Mouse (Mus musculus) T-helper 2 cell (primary cell): ENCODE data around the gene 9530003J23Rik.

Experiments
- in situ Hi-C: fragments of 300-600 bp; cut with MboI, MseI; formaldehyde crosslinking; loops from one replicate; pipeline ENCODE4 v1.15.1; 2025; ENCODE audit warnings: high pct_unique_total_duplicates

The 9530003J23Rik gene

DNA sequence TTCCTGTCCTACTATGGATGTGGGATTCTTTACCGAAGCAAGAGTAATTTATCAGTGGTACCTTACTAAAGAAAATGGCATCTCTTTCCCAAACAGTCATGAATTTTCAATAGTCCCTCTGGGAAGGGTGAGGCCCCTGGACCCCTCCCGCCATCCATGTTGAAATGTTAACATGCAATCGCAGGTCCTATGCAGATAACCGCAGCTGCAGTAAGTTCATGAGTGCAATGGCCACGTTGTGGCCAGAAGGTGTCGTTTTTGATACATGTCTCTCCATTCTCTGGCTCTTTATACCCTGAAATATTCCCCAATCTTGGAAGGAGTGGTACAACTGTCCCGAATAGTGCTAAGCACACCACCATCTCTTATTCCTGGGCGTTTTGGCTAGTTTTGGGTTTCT lies 13.4 kb downstream of the 9530003J23Rik start:
- in situ Hi-C loops, result no loop called here

DNA sequence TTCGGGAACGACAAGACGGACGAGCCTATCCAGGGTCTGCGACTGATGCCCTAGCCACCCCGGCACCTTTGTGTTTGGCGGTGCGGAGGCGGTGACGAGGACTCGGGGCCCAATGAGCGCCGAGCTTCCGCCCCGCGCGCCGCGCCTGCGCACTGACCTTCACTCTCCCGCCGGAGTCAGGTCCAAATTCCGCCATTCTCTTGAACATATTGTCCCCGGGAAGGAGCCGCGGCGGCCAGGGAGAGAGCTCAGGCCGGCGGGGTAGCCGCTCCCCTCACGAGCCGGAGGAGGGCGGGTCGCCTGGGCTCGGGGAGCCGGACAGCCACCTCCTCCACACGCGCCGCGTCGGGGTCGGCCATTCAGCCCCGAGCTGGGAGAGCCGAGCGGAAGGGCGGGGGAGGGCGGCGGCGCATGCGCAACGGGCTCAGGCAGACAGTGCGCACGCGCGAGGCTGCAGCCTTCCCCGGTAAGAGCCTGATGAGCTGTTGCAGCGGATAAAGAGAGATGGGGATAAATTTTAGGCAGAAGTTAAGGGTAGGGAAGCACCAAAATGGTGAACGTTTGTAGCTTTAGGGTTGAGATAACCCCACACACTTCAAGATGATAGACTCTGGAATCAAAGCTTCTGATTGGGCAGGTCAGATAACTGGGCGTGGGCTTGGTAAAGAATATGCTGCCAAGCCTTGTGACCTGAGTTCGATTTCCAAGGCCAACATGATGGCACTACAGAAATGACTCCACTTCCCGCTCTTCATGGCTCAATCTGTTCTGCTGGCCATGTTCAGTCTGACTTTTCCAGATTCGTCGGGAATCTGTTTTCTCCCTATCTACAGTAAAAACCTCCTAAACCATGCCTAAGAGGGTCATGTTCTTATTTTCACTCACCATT lies 14.2 kb downstream of the 9530003J23Rik start, which contains the start of gene Yeats4:
Yeats4 (minus strand) TSS at position 406 of the 889 bp plus-strand sequence.
- in situ Hi-C loops, result no loop called here

- in situ Hi-C loops, result no loop called here
Observed at GRCm38 (mm10) chr10:117223758-117224101, 14.8 kb downstream of the 9530003J23Rik start.

GRCm38 (mm10) chr10:117222821-117223220 lies 15.7 kb downstream of the 9530003J23Rik start:
- in situ Hi-C loops, result no loop called here

- in situ Hi-C loops, result no loop called here
Observed at GRCm38 (mm10) chr10:117218351-117218750, 20.2 kb downstream of the 9530003J23Rik start.

DNA sequence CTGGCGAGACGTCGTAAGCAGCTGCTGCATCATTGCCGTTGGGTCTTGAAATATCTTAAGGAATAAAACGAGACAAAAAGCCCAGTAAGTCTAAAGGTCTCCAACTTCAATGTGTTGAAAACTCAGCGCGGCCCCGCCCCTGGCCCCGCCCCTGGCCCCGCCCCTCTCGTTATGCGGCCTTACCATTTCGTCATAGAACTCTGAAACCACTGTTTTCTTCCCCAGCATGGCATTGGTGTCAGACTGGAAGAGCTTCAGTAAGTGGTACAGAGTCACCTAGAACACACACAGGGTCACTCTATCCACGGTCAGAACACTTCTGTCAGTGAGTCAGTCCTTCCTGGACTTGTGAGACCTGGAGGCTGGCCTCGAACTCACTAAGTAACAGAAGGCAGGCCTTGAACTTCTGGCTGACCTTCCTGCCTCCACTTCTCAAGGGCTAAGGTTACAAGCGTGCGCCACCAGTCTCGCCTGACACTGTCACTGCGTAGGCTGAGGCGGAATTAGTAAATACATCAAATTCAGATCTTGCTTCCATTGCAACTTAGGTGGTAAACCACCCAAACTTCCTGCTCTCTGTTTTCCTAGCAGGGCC lies 21.2 kb downstream of the 9530003J23Rik start:
- in situ Hi-C loops, result no loop called here

GRCm38 (mm10) chr10:117216793-117217192 lies 21.7 kb downstream of the 9530003J23Rik start:
- in situ Hi-C loops, result no loop called here

DNA sequence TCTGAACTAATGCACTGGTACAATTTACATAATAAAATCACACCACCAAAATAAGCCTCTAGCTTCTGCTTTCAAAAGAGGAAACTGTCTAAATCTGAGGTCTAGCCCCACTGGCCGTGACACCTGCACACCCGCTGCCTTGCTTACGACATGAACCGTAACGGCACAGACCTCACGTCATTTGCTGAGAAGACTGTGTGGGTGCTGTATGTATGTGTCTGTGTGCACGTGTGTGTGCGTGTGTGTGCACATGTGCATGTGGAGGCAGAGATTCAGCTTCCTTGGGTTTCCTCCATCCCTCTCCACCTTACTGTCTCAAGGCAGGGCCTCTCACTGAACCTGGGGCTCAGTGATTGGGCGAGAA lies 22.4 kb downstream of the 9530003J23Rik start:
- in situ Hi-C loops, result no loop called here

- in situ Hi-C loops, result no loop called here
Observed at GRCm38 (mm10) chr10:117215409-117216131, 22.9 kb downstream of the 9530003J23Rik start.

GRCm38 (mm10) chr10:117211023-117211422 lies 27.5 kb downstream of the 9530003J23Rik start:
- in situ Hi-C loops, result no loop called here

GRCm38 (mm10) chr10:117209469-117209938 lies 29.0 kb downstream of the 9530003J23Rik start:
- in situ Hi-C loops, result loop anchor here (10.0 kb wide), 2 partner anchors 135 to 225 kb away; partner anchors contain the start of gene Best3

GRCm38 (mm10) chr10:117208787-117209186 lies 29.7 kb downstream of the 9530003J23Rik start:
- in situ Hi-C loops, result loop anchor here (10.0 kb wide), 2 partner anchors 134 to 224 kb away; partner anchors contain the start of gene Best3

DNA sequence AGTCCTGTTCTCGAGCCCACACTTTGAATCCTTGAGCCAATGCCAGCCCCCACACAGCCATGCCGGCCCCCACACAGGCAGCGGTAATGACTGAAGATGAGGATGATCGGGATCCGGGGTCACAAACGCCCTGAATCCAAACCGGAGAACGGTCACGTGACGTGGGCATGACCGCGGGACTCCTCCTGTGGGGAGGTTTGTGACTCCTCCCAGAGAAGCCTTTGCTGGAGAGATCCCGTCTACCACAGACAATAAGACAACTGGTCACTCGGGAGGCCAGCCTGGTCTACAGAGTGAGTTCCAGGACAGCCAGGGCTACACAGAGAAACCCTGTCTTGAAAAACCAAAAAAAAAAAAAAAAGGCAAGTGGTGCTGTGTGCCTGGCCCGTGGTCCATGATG lies 30.3 kb downstream of the 9530003J23Rik start:
- in situ Hi-C loops, result loop anchor here (10.0 kb wide), 2 partner anchors 133 to 223 kb away; partner anchors contain the start of gene Best3

GRCm38 (mm10) chr10:117206070-117206469 lies 32.4 kb downstream of the 9530003J23Rik start:
- in situ Hi-C loops, result loop anchor here (10.0 kb wide), 2 partner anchors 131 to 221 kb away; partner anchors contain the start of gene Best3

- in situ Hi-C loops, result loop anchor here (10.0 kb wide), 2 partner anchors 129 to 219 kb away; partner anchors contain the start of gene Best3
Observed at GRCm38 (mm10) chr10:117203558-117203981, 34.9 kb downstream of the 9530003J23Rik start.

- in situ Hi-C loops, result loop anchor here (10.0 kb wide), 2 partner anchors 128 to 218 kb away; partner anchors contain the start of gene Best3
Observed at GRCm38 (mm10) chr10:117202981-117203557, 35.4 kb downstream of the 9530003J23Rik start.

- in situ Hi-C loops, result loop anchor here (10.0 kb wide), 2 partner anchors 125 to 215 kb away; partner anchors contain the start of gene Best3
Observed at GRCm38 (mm10) chr10:117199701-117200100, 38.8 kb downstream of the 9530003J23Rik start.

GRCm38 (mm10) chr10:117196696-117197095 lies 41.8 kb downstream of the 9530003J23Rik start:
- in situ Hi-C loops, result no loop called here

DNA sequence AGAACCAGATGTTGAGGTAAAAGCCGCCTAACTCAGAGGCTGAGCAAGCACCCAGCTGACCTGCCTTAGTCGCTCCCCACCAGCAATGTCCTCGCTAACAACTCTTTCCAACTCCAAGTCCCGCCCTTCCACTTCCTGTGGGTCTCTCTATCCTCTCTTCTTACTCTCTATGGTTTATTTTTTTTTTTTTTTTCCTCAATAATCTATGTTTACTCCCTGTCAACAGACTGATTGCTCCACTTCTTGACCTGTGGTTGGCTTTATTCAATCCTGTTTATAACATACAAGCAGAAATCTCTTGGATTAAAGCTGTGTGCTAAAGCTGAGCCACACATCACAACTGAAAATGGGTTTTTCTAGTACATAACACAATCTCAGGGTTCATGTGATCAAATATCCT lies 42.8 kb downstream of the 9530003J23Rik start:
- in situ Hi-C loops, result no loop called here

DNA sequence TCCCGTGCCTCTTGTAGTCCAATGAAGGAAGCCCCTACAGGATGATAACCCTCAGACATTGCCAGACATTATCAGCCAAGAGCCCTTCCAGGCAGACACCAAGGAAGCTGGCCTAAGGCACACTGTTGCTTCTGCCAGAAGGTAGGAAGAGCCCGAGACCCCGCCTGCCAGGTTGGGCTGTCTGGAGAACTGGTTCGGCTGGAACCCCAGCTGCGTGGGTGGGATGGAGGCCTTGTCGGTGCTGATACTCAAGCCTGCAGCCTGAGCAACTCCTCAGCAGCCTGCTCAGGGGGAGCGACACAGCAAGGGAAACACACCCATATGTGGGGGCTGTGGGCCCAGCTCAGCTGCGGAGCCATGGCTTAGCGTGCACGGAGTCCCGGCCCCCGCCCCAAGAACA lies 43.5 kb downstream of the 9530003J23Rik start:
- in situ Hi-C loops, result no loop called here

DNA sequence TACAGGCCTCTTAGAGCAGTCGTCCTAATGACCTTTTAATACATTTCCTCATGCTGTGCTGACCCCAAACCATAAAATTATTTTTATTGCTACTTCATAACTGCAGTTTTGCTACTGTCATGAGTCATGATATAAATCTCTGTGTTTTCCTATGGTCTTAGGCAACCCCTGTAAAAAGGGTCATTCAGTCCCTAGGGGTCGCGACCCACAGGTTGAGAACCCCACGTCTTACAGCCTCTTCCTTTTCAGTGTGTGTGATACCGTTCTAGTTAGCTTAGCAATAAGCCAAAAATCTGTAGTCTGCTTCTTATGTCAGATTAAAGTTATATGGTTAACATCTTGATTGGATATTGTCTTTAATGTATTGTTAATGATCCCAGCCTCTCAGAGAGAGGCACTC lies 45.1 kb downstream of the 9530003J23Rik start:
- in situ Hi-C loops, result no loop called here
